Mouse (Mus musculus): ENCODE data around the gene Mad2l2.
A peak's percentile ranks its signal among the peaks of the same experiment; 100 is the strongest.

GRCm38 (mm10) chr4:148101801-148102527 is 28.2 kb upstream of the Mad2l2 start:
- no peak for TF ChIP-seq POLR2A (IDR thresholded peaks at IDR 0.05; ENCODE audit: extremely low read depth, insufficient read depth, low read length)
- peak; percentile 44 for TF ChIP-seq CTCF (IDR thresholded peaks at IDR 0.05; ENCODE audit: extremely low read depth, insufficient read depth, low read length)

Data from cortical plate, adult 2 months (tissue).